23 mouse cellular contexts compared by ENCODE assay signal in the genomic region with DNA sequence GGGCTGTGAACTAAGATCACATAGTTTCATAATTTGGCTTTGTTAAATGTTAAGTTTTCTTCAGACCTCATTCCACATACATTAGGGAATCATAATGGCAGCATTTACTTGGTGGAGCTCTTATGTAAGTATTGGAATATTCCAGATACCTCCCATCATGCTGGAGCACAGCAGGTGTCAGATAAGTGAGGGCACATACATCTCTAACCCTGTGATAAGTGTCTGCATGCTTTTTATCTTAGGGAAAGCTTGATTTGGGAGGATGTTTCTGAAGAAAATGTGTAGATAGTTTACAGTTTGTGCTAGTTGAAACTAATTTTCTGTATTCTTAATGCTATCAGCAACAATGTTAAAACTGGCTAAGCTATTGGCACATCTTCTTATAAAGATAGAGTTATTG. TPM values are rescaled to one million over a fixed set of nuclear protein-coding genes. Genes with fewer than 3 reads are reported as not detected.
A peak's percentile ranks its signal among the peaks of the same experiment; 100 is the strongest.
DNase-seq lines count a peak whose midpoint lies in the region; ATAC-seq and TF ChIP-seq lines count a peak whose summit lies in the region.
"Had no signal": no experiment of that assay in that cellular context is flagged by ENCODE, and none has a peak within 500 bp of the region (broad histone marks: within the 10 kb centered on the region; RNA-seq: fewer than 3 reads in every experiment).

No protein-coding gene starts in this region.

- no peaks in the 10 kb centered on the region for H3K27me3 ChIP-seq in liver, embryonic 11.5 days (replicated peaks; ENCODE audit: control insufficient read depth, insufficient read depth, low read length)
- no peaks in the 10 kb centered on the region for H3K27me3 ChIP-seq in liver, embryonic 14.5 days (ENCODE audit: control insufficient read depth, insufficient read depth, low read length)
- H3K27me3 ChIP-seq: embryonic facial prominence, embryonic 15.5 days; forebrain, embryonic 12.5 days; hindbrain, embryonic 12.5 days; Patski had no signal

- H3K4me2 ChIP-seq in liver, embryonic 11.5 days: peak overlapping the region; percentile 40
- H3K4me2 ChIP-seq in liver, embryonic 14.5 days (ENCODE audit: low read depth): peak overlapping the region; percentile 45
- H3K4me2 ChIP-seq: embryonic facial prominence, embryonic 15.5 days; forebrain, embryonic 12.5 days; hindbrain, embryonic 12.5 days had no signal

- H3K4me1 ChIP-seq in liver, embryonic 11.5 days (replicated peaks; ENCODE audit: control insufficient read depth, insufficient read depth, low read length): peaks cover 17% of the 10 kb centered on the region
- H3K4me1 ChIP-seq in liver, embryonic 14.5 days (replicated peaks; ENCODE audit: control insufficient read depth in 2 of 2, insufficient read depth in 2 of 2, low read length in 1 of 2): peaks cover 12 to 20% of the 10 kb centered on the region in 2 experiments; a peak in 3 of 4 replicates

- H3K9me3 ChIP-seq in liver, embryonic 11.5 days (ENCODE audit: control insufficient read depth, low read length): no peaks in the 10 kb centered on the region
- H3K9me3 ChIP-seq in liver, embryonic 14.5 days (ENCODE audit: control insufficient read depth, low read length): no peaks in the 10 kb centered on the region
- H3K9me3 ChIP-seq: embryonic facial prominence, embryonic 15.5 days; forebrain, embryonic 12.5 days; heart, embryonic 10.5 days; hindbrain, embryonic 12.5 days had no signal

- H3K4me3 ChIP-seq in liver, embryonic 11.5 days (ENCODE audit: low read depth, low read length): no peak overlapping the region
- H3K4me3 ChIP-seq in liver, embryonic 14.5 days (ENCODE audit: insufficient read depth in 1 of 2, low read depth in 2 of 2, low read length in 2 of 2): peak overlapping the region in 1 of 2 experiments; percentile 8; a peak in 1 of 4 replicates
- H3K4me3 ChIP-seq: embryonic facial prominence, embryonic 15.5 days; forebrain, embryonic 12.5 days; heart, embryonic 10.5 days; hindbrain, embryonic 12.5 days had no signal

- TF ChIP-seq CTCF in liver, embryonic 14.5 days (IDR thresholded peaks at IDR 0.05; ENCODE audit: low read depth): no peak

- TF ChIP-seq EP300 in liver, embryonic 14.5 days (IDR thresholded peaks at IDR 0.05; ENCODE audit: low read depth): peak; percentile 76

- no peak overlapping the region for H3K27ac ChIP-seq in liver, embryonic 11.5 days (ENCODE audit: low read depth, low read length)
- peak overlapping the region; percentile 21 for H3K27ac ChIP-seq in liver, embryonic 14.5 days
- H3K27ac ChIP-seq: embryonic facial prominence, embryonic 15.5 days; forebrain, embryonic 12.5 days; heart, embryonic 10.5 days; hindbrain, embryonic 12.5 days had no signal

- DNase-seq in liver, embryonic 11.5 days (ENCODE audit: low spot score): no peak
- no peak for DNase-seq in liver
- DNase-seq in liver, embryonic 14.5 days (ENCODE audit: low read depth in 3 of 3, low spot score in 3 of 3): peak in 2 of 3 experiments; percentile 33 to 42
- DNase-seq in kidney, adult 8-10 months: no peak
- DNase-seq in urinary bladder, postnatal 36 days (ENCODE audit: low spot score in 2 of 2): no peak
- DNase-seq: adrenal gland, adult 2 months; adrenal gland, postnatal 25 days; cerebellum, adult 11-12 months; cerebellum, adult 9-10 months; cerebellum, postnatal 36 days; gastrocnemius, postnatal 10 days; heart, adult 18-20 months; heart, postnatal 10 days; heart, postnatal 4 days had no signal

- peak; percentile 88 for ATAC-seq in liver, embryonic 11.5 days (replicated peaks; ENCODE audit: low FRiP score)
- ATAC-seq in liver, embryonic 14.5 days (ENCODE audit: insufficient read depth): peak; percentile 85
- ATAC-seq in megakaryocyte, adult 5-6 weeks (ENCODE audit: poor library complexity, severe bottlenecking): 0 out of 2 replicates have a peak, but pooled peaks have one; percentile 7
- ATAC-seq in activated CD4-positive, CD25-positive, alpha-beta regulatory T cell, adult 4 months: no peak
- ATAC-seq: forebrain, embryonic 16.5 days; hindbrain, embryonic 16.5 days; Patski had no signal

- no peaks in the 10 kb centered on the region for H3K36me3 ChIP-seq in liver, embryonic 11.5 days (ENCODE audit: control insufficient read depth, insufficient read depth, low read length)
- H3K36me3 ChIP-seq in liver, embryonic 14.5 days (replicated peaks; ENCODE audit: control insufficient read depth, insufficient read depth, low read depth): peaks cover 2% of the 10 kb centered on the region; the same call in 1 of the 2 replicates
- H3K36me3 ChIP-seq: embryonic facial prominence, embryonic 15.5 days; hindbrain, embryonic 12.5 days had no signal

- H3K9ac ChIP-seq in liver, embryonic 11.5 days (ENCODE audit: low read depth, low read length): no peak overlapping the region
- H3K9ac ChIP-seq in liver, embryonic 14.5 days (replicated peaks): peak overlapping the region; percentile 31; the same call in 1 of the 2 replicates
- H3K9ac ChIP-seq: embryonic facial prominence, embryonic 15.5 days; forebrain, embryonic 12.5 days; hindbrain, embryonic 12.5 days had no signal

RNA-seq across cellular contexts. Expression of a gene that starts 8.2 kb away (rescaled TPM):
- polyA plus RNA-seq in liver, embryonic 11.5 days (2014; fragmentation: Nextera tagmentation; extraction: Ambion mirVana): 67.8 and 72.4 TPM in 2 replicates
- polyA plus RNA-seq in liver, embryonic 14.5 days (2012; rRNA removed): 8.9 and 16.5 TPM in 2 replicates
- polyA plus RNA-seq in liver, embryonic 14.5 days (2014; fragmentation: Nextera tagmentation; extraction: Ambion mirVana): 21.0 and 21.1 TPM in 2 replicates
- 99.8 and 125 TPM in 2 replicates for total RNA-seq in megakaryocyte, adult 5-6 weeks (2015)
- total RNA-seq in megakaryocyte, adult 5-6 weeks (2017): 107 and 119 TPM in 2 replicates
- polyA plus RNA-seq in activated CD4-positive, CD25-positive, alpha-beta regulatory T cell, adult 4 months (2017; shearing (Covaris generic)): 10 to 100 TPM; 60.6 to 86.4 TPM

Comparison
In these comparisons a context has a peak if more than half of its experiments do, and no peak if none do; other contexts are left out.
1. DNase-seq: peak in liver, embryonic 14.5 days (2 of 3); none in liver, embryonic 11.5 days (single experiment), liver (single experiment), kidney, adult 8-10 months (0 of 2) and urinary bladder, postnatal 36 days (0 of 2).